Comparison of ENCODE assay signal across 8 mouse cellular contexts in genomic region chr7:60004606-60005330, GRCm38 (mm10). TPM values are rescaled to one million over a fixed set of nuclear protein-coding genes. Genes with fewer than 3 reads are reported as not detected.
DNase-seq lines count a peak whose midpoint lies in the region; ATAC-seq and TF ChIP-seq lines count a peak whose summit lies in the region.

TSS of gene Snurf (minus strand) at chr7:60005049.
TSS of gene Gm38393 (minus strand) at chr7:60005064.

- H3K9ac ChIP-seq in embryonic facial prominence, embryonic 11.5 days (replicated peaks; ENCODE audit: low read length), result peak within 1 kb of the TSS; percentile 52
- H3K9ac ChIP-seq in heart, adult 2 months (ENCODE audit: low read depth, low read length), result peak within 1 kb of the TSS; percentile 57
- peak within 1 kb of the TSS; percentile 50 for H3K9ac ChIP-seq in limb, embryonic 12.5 days (replicated peaks)
- peak within 1 kb of the TSS; percentile 79 for H3K9ac ChIP-seq in midbrain, embryonic 16.5 days (ENCODE audit: low read depth, low read length)
- peak within 1 kb of the TSS; percentile 66 for H3K9ac ChIP-seq in stomach, embryonic 16.5 days (ENCODE audit: low read length)

- TF ChIP-seq EP300 in heart, adult 2 months (IDR thresholded peaks at IDR 0.05; ENCODE audit: insufficient read depth, low read depth, low read length), result no peak

- ATAC-seq in embryonic facial prominence, embryonic 11.5 days (replicated peaks; ENCODE audit: insufficient number of reproducible peaks, low FRiP score, low TSS enrichment, low read depth), result peak; percentile 53
- peak; percentile 36; the same call in 1 of the 2 replicates for ATAC-seq in limb, embryonic 12.5 days (ENCODE audit: insufficient number of reproducible peaks, insufficient read depth, low FRiP score, low TSS enrichment, low read depth)
- peak; percentile 75 for ATAC-seq in midbrain, embryonic 16.5 days
- ATAC-seq in stomach, embryonic 16.5 days (ENCODE audit: insufficient read depth, low FRiP score), result peak; percentile 62; the same call in 1 of the 2 replicates

- 47% methylated on average over 30 of the region's 30 CpGs for WGBS in embryonic facial prominence, embryonic 11.5 days
- 49% methylated on average over 30 of the region's 30 CpGs for WGBS in heart, adult 2 months
- WGBS in limb, embryonic 12.5 days, result 50% methylated on average over 30 of the region's 30 CpGs
- 51% methylated on average over 30 of the region's 30 CpGs for WGBS in midbrain, embryonic 16.5 days
- WGBS in stomach, embryonic 16.5 days, result 50% methylated on average over 30 of the region's 30 CpGs

- no peaks in the 10 kb centered on the region for H3K36me3 ChIP-seq in embryonic facial prominence, embryonic 11.5 days (replicated peaks; ENCODE audit: control insufficient read depth, insufficient read depth, low read depth, low read length)
- H3K36me3 ChIP-seq in heart, adult 2 months (ENCODE audit: control insufficient read depth, insufficient read depth, low read length), result no peaks in the 10 kb centered on the region
- H3K36me3 ChIP-seq in limb, embryonic 12.5 days, result no peaks in the 10 kb centered on the region
- no peaks in the 10 kb centered on the region for H3K36me3 ChIP-seq in midbrain, embryonic 16.5 days (ENCODE audit: control insufficient read depth, insufficient read depth, low read length)
- H3K36me3 ChIP-seq in stomach, embryonic 16.5 days (ENCODE audit: control insufficient read depth, insufficient read depth, low read length), result no peaks in the 10 kb centered on the region

- intact Hi-C loops in heart, adult 2 months (cut with DNase I), result no loop called here

- H3K4me2 ChIP-seq in embryonic facial prominence, embryonic 11.5 days (ENCODE audit: low read depth, low read length), result peak within 1 kb of the TSS; percentile 43
- peak within 1 kb of the TSS; percentile 57 for H3K4me2 ChIP-seq in limb, embryonic 12.5 days
- peak within 1 kb of the TSS; percentile 52 for H3K4me2 ChIP-seq in midbrain, embryonic 16.5 days (ENCODE audit: low read length)
- H3K4me2 ChIP-seq in stomach, embryonic 16.5 days (ENCODE audit: low read depth, low read length), result peak within 1 kb of the TSS; percentile 58

- peak; percentile 6 for DNase-seq in thymus, postnatal 0 days (ENCODE audit: low spot score)
- DNase-seq in thymus, adult 18-20 months, result no peak
- peak; percentile 72 for DNase-seq in embryonic facial prominence, embryonic 11.5 days (ENCODE audit: low spot score)
- peak; percentile 63 to 64 for DNase-seq in heart, adult 2 months
- peak; percentile 55 to 73 for DNase-seq in kidney, adult 8-10 months

- no peaks in the 10 kb centered on the region for H3K27me3 ChIP-seq in embryonic facial prominence, embryonic 11.5 days (ENCODE audit: control insufficient read depth, insufficient read depth, low read length)
- H3K27me3 ChIP-seq in heart, adult 2 months (ENCODE audit: control insufficient read depth, insufficient read depth, low read length), result no peaks in the 10 kb centered on the region
- no peaks in the 10 kb centered on the region for H3K27me3 ChIP-seq in limb, embryonic 12.5 days
- no peaks in the 10 kb centered on the region for H3K27me3 ChIP-seq in midbrain, embryonic 16.5 days (ENCODE audit: control insufficient read depth, insufficient read depth, low read depth, low read length)
- no peaks in the 10 kb centered on the region for H3K27me3 ChIP-seq in stomach, embryonic 16.5 days (ENCODE audit: control insufficient read depth, insufficient read depth, low read length)

- no peaks in the 10 kb centered on the region for H3K79me2 ChIP-seq in heart, adult 2 months (replicated peaks; ENCODE audit: control insufficient read depth, insufficient read depth, low read length)

- H3K9me3 ChIP-seq in embryonic facial prominence, embryonic 11.5 days (replicated peaks; ENCODE audit: control insufficient read depth, low read length), result peaks cover 11% of the 10 kb centered on the region
- H3K9me3 ChIP-seq in limb, embryonic 12.5 days, result peaks cover 25% of the 10 kb centered on the region
- peaks cover 7% of the 10 kb centered on the region for H3K9me3 ChIP-seq in midbrain, embryonic 16.5 days (replicated peaks; ENCODE audit: control insufficient read depth, low read length, poor library complexity, severe bottlenecking)
- H3K9me3 ChIP-seq in stomach, embryonic 16.5 days (replicated peaks; ENCODE audit: control insufficient read depth, low read length), result peaks cover 6% of the 10 kb centered on the region; the same call in 1 of the 2 replicates

- no peaks in the 10 kb centered on the region for H3K4me1 ChIP-seq in embryonic facial prominence, embryonic 11.5 days (ENCODE audit: control insufficient read depth, insufficient read depth, low read length)
- no peaks in the 10 kb centered on the region for H3K4me1 ChIP-seq in heart, adult 2 months (ENCODE audit: control insufficient read depth, insufficient read depth, low read length)
- no peaks in the 10 kb centered on the region for H3K4me1 ChIP-seq in limb, embryonic 12.5 days (replicated peaks)
- H3K4me1 ChIP-seq in midbrain, embryonic 16.5 days (ENCODE audit: control insufficient read depth, insufficient read depth, low read length), result no peaks in the 10 kb centered on the region
- H3K4me1 ChIP-seq in stomach, embryonic 16.5 days (ENCODE audit: control insufficient read depth, insufficient read depth, low read length), result no peaks in the 10 kb centered on the region

- TF ChIP-seq CTCF in heart, adult 2 months (IDR thresholded peaks at IDR 0.05), result no peak

- TF ChIP-seq POLR2A in heart, adult 2 months (IDR thresholded peaks at IDR 0.05; ENCODE audit: insufficient read depth, low read depth, low read length), result peak; percentile 84

- peak within 1 kb of the TSS; percentile 55 for H3K4me3 ChIP-seq in embryonic facial prominence, embryonic 11.5 days (ENCODE audit: low read depth, low read length)
- H3K4me3 ChIP-seq in heart, adult 2 months, result peak within 1 kb of the TSS; percentile 57
- peak within 1 kb of the TSS; percentile 49 for H3K4me3 ChIP-seq in limb, embryonic 12.5 days (replicated peaks)
- H3K4me3 ChIP-seq in midbrain, embryonic 16.5 days (ENCODE audit: low read depth, low read length), result peak within 1 kb of the TSS; percentile 60
- H3K4me3 ChIP-seq in stomach, embryonic 16.5 days (replicated peaks; ENCODE audit: low read length), result peak within 1 kb of the TSS; percentile 60

- H3K27ac ChIP-seq in embryonic facial prominence, embryonic 11.5 days (replicated peaks; ENCODE audit: low read depth, low read length), result 0 out of 2 replicates have a peak within 1 kb of the TSS, but pooled peaks have one; percentile 52
- peak within 1 kb of the TSS; percentile 60 for H3K27ac ChIP-seq in heart, adult 2 months
- H3K27ac ChIP-seq in limb, embryonic 12.5 days, result peak within 1 kb of the TSS; percentile 57
- peak within 1 kb of the TSS; percentile 90 for H3K27ac ChIP-seq in midbrain, embryonic 16.5 days (ENCODE audit: low read length)
- H3K27ac ChIP-seq in stomach, embryonic 16.5 days (ENCODE audit: low read length), result 0 out of 2 replicates have a peak within 1 kb of the TSS, but pooled peaks have one; percentile 18

RNA-seq across cellular contexts. Expression of gene Snurf, which starts in this region (rescaled TPM):
- 15.3 and 15.6 TPM in 2 replicates for polyA plus RNA-seq in thymus, postnatal 0 days (2015; fragmentation: Nextera tagmentation; extraction: Ambion mirVana)
- 75.4 and 79.5 TPM in 2 replicates for polyA plus RNA-seq in embryonic facial prominence, embryonic 11.5 days (2014; fragmentation: Nextera tagmentation; extraction: Ambion mirVana)
- 100 to 1,000 TPM; 283 to 284 TPM for total RNA-seq in heart, adult 2 months (2021)
- polyA plus RNA-seq in heart, adult 2 months (2012; rRNA removed), result not detected in 2 replicates
- 39.5 and 40.4 TPM in 2 replicates for polyA plus RNA-seq in limb, embryonic 12.5 days (2016; fragmentation: Nextera tagmentation; extraction: Ambion mirVana)
- 769 and 850 TPM in 2 replicates for polyA plus RNA-seq in midbrain, embryonic 16.5 days (2015; fragmentation: Nextera tagmentation; extraction: Ambion mirVana)
- 32.2 and 34.5 TPM in 2 replicates for polyA plus RNA-seq in stomach, embryonic 16.5 days (2015; fragmentation: Nextera tagmentation; extraction: Ambion mirVana)

RNA-seq across cellular contexts. Expression of gene Gm38393, which starts in this region (rescaled TPM):
- polyA plus RNA-seq in thymus, postnatal 0 days (2015; fragmentation: Nextera tagmentation; extraction: Ambion mirVana), result 0.21 and 0.29 TPM in 2 replicates
- 1.1 and 1.3 TPM in 2 replicates for polyA plus RNA-seq in embryonic facial prominence, embryonic 11.5 days (2014; fragmentation: Nextera tagmentation; extraction: Ambion mirVana)
- total RNA-seq in heart, adult 2 months (2021), result 1 to 10 TPM; 2.3 to 2.4 TPM
- 0.55 and 2.1 TPM in 2 replicates for polyA plus RNA-seq in heart, adult 2 months (2012; rRNA removed)
- 0.47 and 0.79 TPM in 2 replicates for polyA plus RNA-seq in limb, embryonic 12.5 days (2016; fragmentation: Nextera tagmentation; extraction: Ambion mirVana)
- 3.1 and 3.6 TPM in 2 replicates for polyA plus RNA-seq in midbrain, embryonic 16.5 days (2015; fragmentation: Nextera tagmentation; extraction: Ambion mirVana)
- 0.17 and 0.32 TPM in 2 replicates for polyA plus RNA-seq in stomach, embryonic 16.5 days (2015; fragmentation: Nextera tagmentation; extraction: Ambion mirVana)

Comparison
In these comparisons a context has a peak if more than half of its experiments do, and no peak if none do; other contexts are left out.
1. RNA of gene Snurf (polyA plus RNA-seq): 769 to 850 TPM in midbrain, embryonic 16.5 days, 75.4 to 79.5 TPM in embryonic facial prominence, embryonic 11.5 days, 39.5 to 40.4 TPM in limb, embryonic 12.5 days, 32.2 to 34.5 TPM in stomach, embryonic 16.5 days and 15.3 to 15.6 TPM in thymus, postnatal 0 days; not detected in heart, adult 2 months; every median in the first group is over 10 times any median in the second.
2. DNase-seq: peak in thymus, postnatal 0 days (single experiment), embryonic facial prominence, embryonic 11.5 days (single experiment), heart, adult 2 months (2 of 2) and kidney, adult 8-10 months (2 of 2); none in thymus, adult 18-20 months (0 of 2).
3. H3K27ac ChIP-seq: peak in every context shown above with its lines; median percentile 90 in midbrain, embryonic 16.5 days; 60 in heart, adult 2 months; 57 in limb, embryonic 12.5 days; 52 in embryonic facial prominence, embryonic 11.5 days; 18 in stomach, embryonic 16.5 days.
4. Peak in every context shown above with its lines, with median percentiles within 50 percentile points of each other: ATAC-seq, H3K4me2 ChIP-seq, H3K4me3 ChIP-seq and H3K9ac ChIP-seq.